Mouse (Mus musculus) CH12.LX (cell line): ENCODE measurements around the gene Zbtb34.

Experiments used
- CTCF ChIP-seq, 2 experiments: IDR thresholded peaks in 1 of 2; conservative IDR thresholded peaks in 1 of 2; 2 replicates each; pipeline ENCODE4 v1.5.1; 2011 to 2012; ENCODE audit warnings: low read depth in 2 of 2, low read length in 2 of 2, improper control_type of control experiment in 1 of 2, inconsistent platforms in 1 of 2, mild to moderate bottlenecking in 1 of 2, moderate library complexity in 1 of 2
- EP300 ChIP-seq: IDR thresholded peaks from 2 replicates; pipeline ENCODE4 v1.6.1; 2011; ENCODE audit warnings: low read length, improper control_type of control experiment
- HCFC1 ChIP-seq: IDR thresholded peaks from 2 replicates; pipeline ENCODE4 v1.6.1; 2012; ENCODE audit warnings: low read depth, mild to moderate bottlenecking, inconsistent platforms, low read length, improper control_type of control experiment
- POLR2A ChIP-seq: IDR thresholded peaks from 2 replicates; pipeline ENCODE4 v1.6.1; 2011; ENCODE audit warnings: low read depth, mild to moderate bottlenecking, improper control_type of control experiment, low read length
- TCF12 ChIP-seq: IDR thresholded peaks from 2 replicates; pipeline ENCODE4 v1.6.1; 2014; ENCODE audit warnings: low read depth, mild to moderate bottlenecking, inconsistent platforms, low read length, improper control_type of control experiment
- ZC3H11A ChIP-seq: IDR thresholded peaks from 2 replicates; pipeline ENCODE4 v1.6.1; 2012; ENCODE audit warnings: low read depth, mild to moderate bottlenecking, inconsistent platforms, low read length, improper control_type of control experiment
- ZMIZ1 ChIP-seq: IDR thresholded peaks from 2 replicates; pipeline ENCODE4 v1.6.1; 2012; ENCODE audit warnings: low read depth, mild to moderate bottlenecking, inconsistent platforms, low read length, improper control_type of control experiment

- TF ChIP-seq POLR2A = no peak
- TF ChIP-seq HCFC1 = no peak
- TF ChIP-seq CTCF (conservative IDR thresholded peaks at IDR 0.05 in 1 of 2, IDR thresholded peaks at IDR 0.05 in 1 of 2; ENCODE audit: low read depth in 2 of 2, low read length in 2 of 2) = no peak
- TF ChIP-seq EP300 = no peak
- TF ChIP-seq ZMIZ1 = no peak
- no peak for TF ChIP-seq TCF12
- TF ChIP-seq ZC3H11A = no peak
Observed at GRCm38 (mm10) chr2:33412111-33412510, 19.0 kb downstream of the Zbtb34 start.
